Mouse (Mus musculus): Measurements from ENCODE around the gene Morf4l2. TPM values are rescaled to one million over a fixed set of nuclear protein-coding genes. Genes with fewer than 3 reads are reported as not detected.
A peak's percentile ranks its signal among the peaks of the same experiment; 100 is the strongest.
"Not testable (repeated sequence)": the region's sequence is repeated elsewhere in the genome, so short reads cannot be mapped to it uniquely, and the experiment has no call there.

The Morf4l2 gene
- polyA plus RNA-seq, 1 experiment from 2014 or later: 540 TPM

DNA sequence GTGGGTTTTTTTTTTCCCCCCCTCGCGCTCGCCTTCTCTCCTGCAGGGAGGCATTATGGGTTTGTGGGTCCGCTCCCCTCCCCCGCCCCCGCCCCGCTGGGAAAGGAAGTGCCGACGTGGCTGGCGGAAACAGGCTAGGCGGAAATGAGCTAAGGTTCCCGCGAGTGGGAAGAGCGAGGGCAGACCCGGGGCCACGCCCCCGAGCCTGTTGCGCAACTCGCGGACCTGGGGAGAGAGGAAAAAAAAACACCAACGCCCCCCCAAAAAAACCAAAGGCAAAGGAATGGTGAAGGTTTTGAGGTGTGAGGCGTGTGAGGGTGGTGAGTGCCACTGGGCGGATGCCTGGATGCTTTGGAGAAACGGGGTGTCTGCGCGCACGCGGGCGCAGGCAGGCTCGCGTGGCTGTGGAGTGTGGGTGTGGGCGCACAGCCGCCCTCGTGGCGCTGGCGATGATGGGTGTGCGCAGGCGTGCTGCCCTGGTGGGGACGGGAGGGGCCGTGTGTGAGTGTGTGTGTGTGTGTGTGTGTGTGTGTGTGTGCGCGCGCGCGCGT lies 1.8 kb downstream of the Morf4l2 start:
- H3K9me3 ChIP-seq: no peaks in the 10 kb centered on the region

GRCm38 (mm10) chrX:136740791-136741650 lies 2.5 kb downstream of the Morf4l2 start:
- H3K27me3 ChIP-seq: no peaks in the 10 kb centered on the region
- no peaks in the 10 kb centered on the region for H3K9me3 ChIP-seq
- WGBS: 22% methylated on average over 39 of the region's 39 CpGs
- H3K9ac ChIP-seq: peak overlapping the region; percentile 75
- ATAC-seq (ENCODE audit: low FRiP score): peak; percentile 99
- peak overlapping the region; percentile 89 for H3K27ac ChIP-seq
- H3K4me2 ChIP-seq: peak overlapping the region; percentile 61
- H3K4me3 ChIP-seq: peak overlapping the region; percentile 53
- peaks cover 8% of the 10 kb centered on the region for H3K4me1 ChIP-seq (replicated peaks)
- H3K36me3 ChIP-seq: no peaks in the 10 kb centered on the region

More for the DNA sequence above, 1.8 kb downstream of the Morf4l2 start:
- peak overlapping the region; percentile 53 for H3K4me3 ChIP-seq
- no peaks in the 10 kb centered on the region for H3K36me3 ChIP-seq
- H3K27ac ChIP-seq: peak overlapping the region; percentile 89
- H3K27me3 ChIP-seq: no peaks in the 10 kb centered on the region
- 21% methylated on average over 33 of the region's 46 CpGs for WGBS
- H3K9ac ChIP-seq: peak overlapping the region; percentile 63
- peaks cover 8% of the 10 kb centered on the region for H3K4me1 ChIP-seq (replicated peaks)
- peak overlapping the region; percentile 54 for H3K4me2 ChIP-seq
- ATAC-seq (ENCODE audit: low FRiP score): peak; percentile 77

DNA sequence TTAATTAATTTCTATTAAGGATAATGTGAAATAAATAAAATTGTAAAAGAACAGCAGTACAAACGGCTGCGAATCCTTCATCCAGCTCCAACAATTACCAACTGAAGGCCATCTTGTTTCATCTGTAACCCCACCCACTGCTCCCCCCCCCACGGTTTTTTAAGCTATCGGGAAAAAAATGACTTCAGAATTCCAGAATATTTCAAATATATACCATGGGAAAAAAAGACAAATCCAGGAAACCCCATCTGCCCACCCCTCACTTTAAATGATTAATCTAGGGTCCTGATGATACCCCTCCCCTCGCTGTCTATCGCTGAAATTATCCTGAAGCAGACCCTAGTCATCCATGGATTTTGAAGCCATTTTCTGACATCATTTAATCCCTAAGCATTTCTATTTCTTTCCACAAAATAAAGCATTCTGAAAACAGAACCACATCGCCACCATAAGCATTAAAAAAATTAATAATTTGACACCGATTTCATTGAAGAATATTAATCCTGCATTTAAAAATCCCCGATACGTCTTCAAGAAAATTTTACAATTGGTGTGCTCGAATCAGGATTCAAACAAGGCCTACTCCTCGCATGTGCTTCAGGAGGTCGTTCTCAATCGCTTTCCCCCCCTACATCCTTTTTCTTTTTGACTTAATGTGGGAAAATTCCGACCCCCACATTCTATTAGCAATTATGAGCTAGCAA lies 3.3 kb downstream of the Morf4l2 start:
- H3K4me1 ChIP-seq (replicated peaks): peaks cover 8% of the 10 kb centered on the region
- H3K9me3 ChIP-seq: no peaks in the 10 kb centered on the region
- H3K36me3 ChIP-seq: no peaks in the 10 kb centered on the region
- no peak for ATAC-seq (ENCODE audit: low FRiP score)
- no peaks in the 10 kb centered on the region for H3K27me3 ChIP-seq
- H3K27ac ChIP-seq: peak overlapping the region; percentile 83
- H3K4me3 ChIP-seq: peak overlapping the region; percentile 53
- peak overlapping the region; percentile 61 for H3K4me2 ChIP-seq
- H3K9ac ChIP-seq: peak overlapping the region; percentile 75
- WGBS: 24% methylated on average over 15 of the region's 15 CpGs

DNA sequence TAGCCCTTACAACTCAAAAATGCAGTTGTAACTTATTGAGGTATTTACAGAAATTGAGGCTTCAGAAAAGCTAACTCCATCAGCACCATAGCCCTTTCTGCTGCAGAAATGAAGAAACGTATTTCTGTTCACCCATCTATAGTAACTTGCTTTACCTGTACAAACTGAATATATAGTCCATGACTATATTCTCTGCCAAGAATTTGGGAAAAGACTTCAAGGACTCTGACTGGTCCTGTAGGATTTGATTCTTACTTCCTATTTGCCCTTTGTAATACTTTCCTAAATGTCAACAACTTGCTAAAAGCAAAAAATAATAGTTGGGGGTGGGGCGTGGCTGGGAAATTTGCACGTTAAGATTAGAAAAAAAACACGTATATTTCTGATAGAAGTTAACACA lies 11.5 kb downstream of the Morf4l2 start:
- H3K9me3 ChIP-seq: no peaks in the 10 kb centered on the region
- H3K4me2 ChIP-seq: no peak overlapping the region
- peaks cover 9% of the 10 kb centered on the region for H3K36me3 ChIP-seq
- H3K4me3 ChIP-seq: no peak overlapping the region
- 86% methylated on average over 4 of the region's 4 CpGs for WGBS
- no peaks in the 10 kb centered on the region for H3K27me3 ChIP-seq
- no peak for ATAC-seq (ENCODE audit: low FRiP score)
- H3K4me1 ChIP-seq (replicated peaks): no peaks in the 10 kb centered on the region
- H3K9ac ChIP-seq: no peak overlapping the region
- H3K27ac ChIP-seq: no peak overlapping the region

- H3K36me3 ChIP-seq; H3K4me1 ChIP-seq (replicated peaks); H3K27me3 ChIP-seq; H3K9ac ChIP-seq; H3K9me3 ChIP-seq; H3K4me3 ChIP-seq; H3K4me2 ChIP-seq: not testable (repeated sequence)
- WGBS: 40% methylated on average over 3 of the region's 3 CpGs
- peak overlapping the region; percentile 67 for H3K27ac ChIP-seq
- peak; percentile 88 for ATAC-seq (ENCODE audit: low FRiP score)
These were observed 28.6 kb downstream of the Morf4l2 start for GRCm38 (mm10) chrX:136714742-136715474.

DNA sequence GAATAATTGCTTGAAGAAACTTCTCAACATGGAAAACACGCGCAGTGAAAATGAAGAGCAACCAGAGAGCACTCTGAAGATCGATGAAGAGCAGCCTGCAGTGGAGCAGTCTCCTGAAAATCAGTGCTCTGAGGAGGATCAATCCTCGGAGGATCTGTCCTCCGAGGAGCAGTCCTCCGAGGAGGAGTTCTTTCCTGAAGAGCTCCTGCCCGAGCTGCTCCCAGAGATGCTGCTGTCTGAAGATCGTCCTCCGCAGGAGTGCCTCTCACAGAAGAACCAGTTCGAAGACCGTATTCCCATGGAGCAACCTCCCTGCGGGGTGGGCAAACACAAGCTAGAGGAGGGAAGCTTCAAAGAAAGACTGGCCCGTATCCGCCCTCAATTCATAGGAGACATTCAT lies 34.7 kb downstream of the Morf4l2 start:
- H3K9me3 ChIP-seq: no peaks in the 10 kb centered on the region
- no peaks in the 10 kb centered on the region for H3K36me3 ChIP-seq
- peak overlapping the region; percentile 93 for H3K27ac ChIP-seq
- H3K9ac ChIP-seq: peak overlapping the region; percentile 78
- H3K4me1 ChIP-seq (replicated peaks): no peaks in the 10 kb centered on the region; the same call in 1 of the 2 replicates
- 0 out of 2 replicates have a peak, but pooled peaks have one; percentile 11 for ATAC-seq (ENCODE audit: low FRiP score)
- WGBS: 22% methylated on average over 14 of the region's 14 CpGs
- peak overlapping the region; percentile 50 for H3K4me3 ChIP-seq
- peak overlapping the region; percentile 60 for H3K4me2 ChIP-seq
- H3K27me3 ChIP-seq: no peaks in the 10 kb centered on the region

- Histone ChIP-seq H3K9me3 (no peaks in the 10 kb centered on the region), H3K27ac (peak overlapping the region; percentile 93), H3K4me2 (peak overlapping the region; percentile 60), H3K4me1 (replicated peaks) (no peaks in the 10 kb centered on the region; the same call in 1 of the 2 replicates), H3K4me3 (peak overlapping the region; percentile 50), H3K36me3 (no peaks in the 10 kb centered on the region), H3K27me3 (no peaks in the 10 kb centered on the region), H3K9ac (peak overlapping the region; percentile 78)
- ATAC-seq (ENCODE audit: low FRiP score): peak; percentile 90
- 13% methylated on average over 18 of the region's 18 CpGs for WGBS
These were observed 35.3 kb downstream of the Morf4l2 start for GRCm38 (mm10) chrX:136708168-136708681.

- H3K36me3 ChIP-seq: no peaks in the 10 kb centered on the region
- H3K4me3 ChIP-seq: peak within 1 kb of the TSS; percentile 50
- no peaks in the 10 kb centered on the region; the same call in 1 of the 2 replicates for H3K4me1 ChIP-seq (replicated peaks)
- no peaks in the 10 kb centered on the region for H3K27me3 ChIP-seq
- H3K4me2 ChIP-seq: peak within 1 kb of the TSS; percentile 60
- no peaks in the 10 kb centered on the region for H3K9me3 ChIP-seq
- H3K27ac ChIP-seq: peak within 1 kb of the TSS; percentile 93
- H3K9ac ChIP-seq: peak within 1 kb of the TSS; percentile 78
- WGBS: 18% methylated on average over 15 of the region's 15 CpGs
- peak; percentile 97 for ATAC-seq (ENCODE audit: low FRiP score)
These were observed 35.9 kb downstream of the Morf4l2 start, which contains the start of gene Tceal1 for GRCm38 (mm10) chrX:136707446-136708167. TSS of gene Tceal1 (plus strand) at chrX:136707982.

GRCm38 (mm10) chrX:136693196-136693595 lies 50.3 kb downstream of the Morf4l2 start:
- 87% methylated on average over 5 of the region's 5 CpGs for WGBS
- no peaks in the 10 kb centered on the region for H3K27me3 ChIP-seq
- no peaks in the 10 kb centered on the region for H3K9me3 ChIP-seq
- H3K9ac ChIP-seq: no peak overlapping the region
- no peaks in the 10 kb centered on the region for H3K4me1 ChIP-seq (replicated peaks)
- H3K4me2 ChIP-seq: no peak overlapping the region
- peak overlapping the region; percentile 8; the same call in 1 of the 2 replicates for H3K27ac ChIP-seq
- no peak overlapping the region for H3K4me3 ChIP-seq
- no peaks in the 10 kb centered on the region for H3K36me3 ChIP-seq
- ATAC-seq (ENCODE audit: low FRiP score): peak; percentile 43

GRCm38 (mm10) chrX:136692294-136692675 lies 51.2 kb downstream of the Morf4l2 start:
- Histone ChIP-seq H3K36me3 (no peaks in the 10 kb centered on the region), H3K9me3 (no peaks in the 10 kb centered on the region), H3K27me3 (no peaks in the 10 kb centered on the region), H3K9ac (no peak overlapping the region), H3K4me2 (no peak overlapping the region), H3K27ac (peak overlapping the region; percentile 69), H3K4me3 (no peak overlapping the region), H3K4me1 (replicated peaks) (no peaks in the 10 kb centered on the region)
- WGBS: 58% methylated on average over 4 of the region's 4 CpGs
- ATAC-seq (ENCODE audit: low FRiP score): 0 out of 2 replicates have a peak, but pooled peaks have one; percentile 43

All from hindbrain, embryonic 13.5 days (tissue).